Mouse (Mus musculus) embryo, embryonic 10 days (tissue): ENCODE measurements at regions not wholly inside any gene's neighbourhood (a gene's known extent, or its start where the extent isn't known, plus 50 kb on each side); places are given as distances from the start of the nearest gene placed in this dataset.

Source experiments
- DNase-seq: peaks from one replicate; pipeline ENCODE4 v3.0.0-alpha.2; 2015; ENCODE audit warnings: low spot score

DNA sequence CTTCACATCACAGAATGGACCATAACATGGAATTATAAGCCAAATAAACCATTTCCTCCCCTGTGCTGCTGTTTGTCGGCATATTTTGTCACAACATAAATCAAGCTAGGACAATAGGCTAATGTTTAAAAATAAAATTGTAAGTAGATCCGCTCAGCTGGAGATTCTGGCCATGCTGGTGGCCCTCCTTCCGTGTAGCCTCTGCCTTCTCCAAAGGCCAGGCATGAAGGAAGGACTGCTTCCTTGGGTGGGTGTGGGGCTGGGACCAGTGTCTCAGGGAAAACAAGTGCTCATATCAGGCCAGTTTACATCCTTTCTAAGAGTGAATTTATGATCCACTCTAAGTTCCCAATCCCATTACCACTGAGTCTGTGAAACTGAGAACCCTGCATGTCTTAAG, 206.3 kb upstream of the Ppp2r2d start:
- no peak for DNase-seq

DNA sequence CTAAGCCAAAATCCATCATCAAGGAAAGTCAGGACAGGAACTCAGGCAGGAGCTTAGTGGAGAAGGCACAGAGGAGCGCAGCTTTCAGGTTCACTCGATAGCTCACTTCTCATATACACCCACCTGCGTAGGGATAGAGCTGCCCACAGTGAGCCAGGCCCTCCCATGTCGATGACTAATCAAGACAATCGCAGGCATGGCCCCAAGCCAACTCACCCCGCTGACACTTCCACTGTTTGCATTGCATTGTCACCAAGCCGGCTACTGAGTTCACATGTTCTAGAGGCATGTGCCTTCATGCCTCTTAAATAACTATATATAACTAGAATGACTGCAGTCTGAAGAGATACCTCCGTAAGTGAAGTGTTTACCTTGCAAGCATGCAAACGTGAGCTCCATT, 219.8 kb upstream of the Ppp2r2d start:
- DNase-seq, result no peak

DNA sequence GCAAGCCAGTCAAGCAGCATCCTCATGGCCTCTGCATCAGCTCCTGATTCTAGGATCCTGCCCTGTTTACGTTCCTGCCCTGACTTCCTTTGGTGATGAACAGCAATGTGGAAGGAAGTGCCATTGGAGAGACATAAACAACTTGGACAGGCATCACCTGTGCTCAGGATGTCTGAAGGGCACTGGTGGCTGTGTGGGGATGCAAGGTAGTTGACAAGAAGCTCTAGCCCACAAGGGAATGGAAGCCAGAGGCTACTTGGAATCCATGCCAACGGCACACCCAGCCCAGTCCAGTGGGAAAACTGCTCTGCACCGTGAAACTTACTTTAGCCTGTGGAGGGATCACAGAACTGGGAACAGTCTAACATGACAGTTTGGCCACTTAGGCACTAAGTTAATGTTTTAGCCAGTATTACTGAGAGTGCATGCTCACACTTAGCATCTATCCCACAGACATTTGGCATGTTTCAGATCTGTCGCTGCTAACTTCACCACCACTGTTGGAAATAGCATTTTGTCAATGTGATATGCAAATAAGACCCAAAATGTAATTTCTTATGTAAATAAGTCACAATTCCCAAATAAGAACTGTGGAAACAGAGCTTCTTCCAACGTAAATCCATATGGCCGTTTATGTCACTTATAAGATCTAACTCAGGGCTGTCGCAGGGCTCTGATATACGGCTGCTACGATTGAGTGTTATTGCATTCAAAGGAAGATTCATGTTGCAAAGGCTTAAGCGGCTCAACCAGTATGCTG, 223.5 kb upstream of the Tcerg1l start:
- no peak for DNase-seq

DNA sequence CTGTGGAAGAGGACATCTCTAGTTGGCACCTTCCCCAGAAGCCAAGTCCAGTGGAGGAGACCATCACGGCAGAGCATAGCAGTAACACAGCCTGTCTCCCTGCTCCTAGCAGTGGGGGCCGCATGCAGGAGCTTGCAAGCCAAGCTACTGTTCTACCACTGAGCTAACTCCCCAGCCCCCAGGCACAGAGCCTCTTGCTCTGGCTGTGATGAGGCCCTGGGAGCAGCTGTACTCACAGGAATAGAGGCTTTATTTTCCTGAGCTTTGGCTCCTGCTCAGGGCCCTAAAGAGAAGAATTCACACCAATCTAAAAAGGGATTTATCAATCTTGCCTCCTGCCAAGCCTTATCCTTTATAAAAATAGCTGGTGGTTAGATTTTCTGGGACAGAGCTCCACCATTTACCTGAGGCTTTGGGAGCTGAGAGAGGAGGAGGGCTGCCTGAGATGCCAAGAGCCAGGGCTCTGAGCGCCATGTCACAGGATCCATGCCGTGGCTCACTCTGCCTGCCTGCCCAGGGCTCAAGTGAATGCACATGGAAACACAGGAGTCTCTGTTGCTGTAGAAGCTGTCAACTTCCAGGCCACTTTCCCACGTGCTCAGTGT, 222.7 kb upstream of the Tcerg1l start:
- no peak for DNase-seq

DNA sequence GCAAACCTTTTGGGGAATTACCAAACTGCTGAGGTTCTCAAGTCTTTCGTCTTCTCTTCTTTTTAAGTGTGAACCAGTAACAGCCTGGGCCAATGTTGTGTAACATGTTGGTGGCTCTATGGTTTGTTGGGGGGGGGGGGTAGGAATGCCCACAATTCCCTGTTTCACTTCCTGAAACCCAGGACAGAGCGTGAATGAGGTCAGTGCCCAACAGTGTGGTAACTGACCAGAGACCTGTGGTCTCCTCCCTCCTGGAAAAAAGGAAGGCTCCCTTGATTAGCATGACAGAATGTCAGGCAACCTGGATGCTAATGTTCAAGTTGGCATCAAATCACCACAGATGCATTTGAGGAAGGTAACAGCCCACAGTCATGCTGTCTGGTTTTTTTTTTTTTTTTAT, 218.9 kb upstream of the Tcerg1l start:
- no peak for DNase-seq

DNA sequence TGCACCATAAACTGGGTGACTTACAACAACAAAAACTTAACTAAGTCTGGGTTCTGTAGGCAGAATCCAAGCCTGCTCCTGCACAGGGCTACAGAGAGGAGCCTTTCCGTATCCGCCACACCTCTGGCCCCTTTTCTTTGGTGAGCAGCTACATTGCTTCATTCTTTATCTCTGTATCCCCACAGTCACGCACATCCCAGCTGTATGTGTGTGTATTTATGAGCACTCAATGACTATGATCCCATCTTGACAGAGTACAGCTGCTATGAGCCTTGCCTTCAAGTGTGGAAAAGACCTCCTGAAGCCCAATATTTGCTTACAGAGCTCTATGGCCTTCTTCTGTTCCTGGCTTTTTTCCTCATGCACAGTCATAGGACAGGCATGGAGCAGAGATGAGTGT, 212.1 kb upstream of the Tcerg1l start:
- no peak for DNase-seq

DNA sequence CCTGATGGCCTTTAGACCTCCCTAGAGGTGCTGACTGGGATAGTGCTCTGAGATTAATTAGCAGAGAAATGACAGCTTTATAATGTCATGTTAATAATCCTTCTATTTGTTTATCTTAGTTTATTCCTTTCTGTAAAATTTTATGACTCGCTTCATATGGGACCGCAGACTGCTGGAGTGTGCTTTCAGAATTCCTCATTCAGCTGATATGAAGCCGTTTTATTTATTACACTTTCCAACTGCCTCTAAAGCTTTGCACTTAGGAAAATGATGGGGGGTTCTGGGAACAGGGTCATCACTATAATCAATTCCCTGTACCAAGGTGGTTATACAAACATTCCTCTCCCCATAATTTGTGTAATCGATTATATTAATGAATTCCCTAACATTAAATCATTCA, 211.6 kb upstream of the Tcerg1l start:
- no peak for DNase-seq

DNA sequence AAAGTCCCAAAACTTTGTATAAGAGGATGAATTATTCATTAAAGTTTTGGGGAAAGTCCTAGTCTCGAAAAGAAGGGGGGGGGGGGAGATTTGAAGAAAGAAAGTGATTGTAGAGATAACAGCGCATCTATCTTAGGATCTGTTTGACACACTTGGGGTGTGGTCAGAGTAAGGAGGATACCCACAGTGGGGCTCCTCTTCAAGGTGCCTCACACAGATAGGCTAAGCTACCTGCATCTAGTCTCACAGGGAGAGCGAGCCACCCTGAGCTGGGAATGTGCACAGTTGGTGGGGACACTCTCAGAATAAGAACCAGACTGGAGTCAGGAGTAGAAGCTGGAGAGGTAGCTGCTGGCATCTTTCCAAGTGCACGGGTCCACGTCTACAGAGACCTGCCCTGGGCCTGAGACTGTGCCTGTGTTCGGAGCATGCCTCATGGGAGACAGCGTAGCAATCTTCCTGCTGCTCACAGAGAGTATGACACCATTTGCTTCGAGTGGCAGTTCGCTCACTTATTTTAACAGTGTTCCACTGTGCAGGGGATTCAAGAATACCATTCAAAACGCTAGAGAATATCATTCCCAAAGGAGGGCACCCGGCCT, 208.9 kb upstream of the Tcerg1l start:
- no peak for DNase-seq

DNA sequence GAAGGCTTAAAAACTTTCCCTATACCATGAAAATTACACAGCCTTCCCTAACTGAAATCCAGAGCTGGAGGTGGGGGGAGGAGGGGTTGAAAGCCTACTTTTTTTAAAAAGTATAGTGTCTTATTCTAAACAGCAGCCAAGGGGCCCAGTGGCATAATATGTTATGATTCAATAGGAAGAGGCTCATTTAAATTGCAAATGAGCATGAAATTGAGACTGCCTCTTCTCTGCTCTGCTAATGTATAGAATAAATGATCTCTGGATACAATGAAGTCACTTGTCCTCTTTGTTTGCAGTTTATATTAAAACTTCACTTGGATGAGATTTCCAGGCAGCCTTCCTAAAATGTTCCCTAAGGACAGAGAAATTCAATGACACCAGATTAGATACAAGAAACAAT, 208.4 kb upstream of the Tcerg1l start:
- DNase-seq, result no peak

DNA sequence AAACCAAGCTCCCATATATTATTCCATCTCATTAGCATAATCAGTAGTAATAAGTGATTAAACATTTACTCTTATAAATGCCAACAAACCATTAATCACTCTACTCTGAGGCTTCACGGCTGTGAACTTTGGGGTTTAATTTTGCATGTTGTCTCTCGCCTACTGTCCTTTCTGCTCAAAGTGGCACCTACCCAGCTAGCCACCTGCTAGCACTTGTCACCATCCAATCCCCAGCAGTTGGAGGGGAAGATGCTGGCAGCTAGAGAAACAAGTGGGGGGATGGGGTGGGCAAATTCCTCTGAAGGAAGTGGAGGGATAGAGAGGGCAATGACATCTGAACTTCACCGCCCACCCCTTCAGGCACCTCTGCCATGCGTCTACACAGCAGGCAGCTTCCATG, 204.2 kb upstream of the Tcerg1l start:
- DNase-seq, result no peak

DNA sequence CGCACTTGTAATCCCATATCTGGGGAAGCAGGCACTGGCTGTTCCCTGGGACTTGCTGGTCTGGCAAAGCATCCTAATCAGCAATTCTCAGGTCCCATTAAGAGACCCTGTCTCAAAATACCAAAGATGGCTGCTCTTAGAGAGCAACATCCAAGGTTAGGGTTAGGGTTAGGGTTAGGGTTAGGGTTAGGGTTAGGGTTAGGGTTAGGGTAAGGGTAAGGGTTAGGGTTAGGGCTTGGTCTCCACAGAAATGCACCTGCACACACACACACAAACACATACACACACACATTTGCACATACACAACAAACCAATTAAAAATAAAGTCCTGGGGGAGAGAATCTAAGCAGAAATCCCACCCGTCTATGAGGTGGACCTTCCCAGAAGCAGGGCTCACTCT, 195.8 kb upstream of the Tcerg1l start:
- DNase-seq, result no peak

DNA sequence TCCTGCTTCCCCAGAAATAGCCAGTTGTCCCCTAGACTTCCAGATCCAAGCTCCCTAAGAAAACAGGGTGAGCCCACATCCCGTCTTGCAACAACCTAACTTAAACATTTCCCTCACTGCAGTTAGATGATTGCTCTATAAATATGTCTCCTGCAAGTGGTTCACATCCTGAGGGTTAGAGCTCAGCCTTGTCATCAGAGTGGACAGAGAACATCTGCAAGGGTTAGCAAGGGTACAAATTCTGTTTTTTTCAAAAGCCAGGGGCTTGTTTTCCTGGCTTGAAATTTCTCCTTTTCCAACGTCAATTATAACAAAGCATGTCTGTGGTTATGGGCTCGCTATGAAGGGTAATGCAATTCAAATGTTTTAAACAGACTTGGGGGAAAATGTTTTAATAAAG, 169.8 kb upstream of the Tcerg1l start:
- no peak for DNase-seq

DNA sequence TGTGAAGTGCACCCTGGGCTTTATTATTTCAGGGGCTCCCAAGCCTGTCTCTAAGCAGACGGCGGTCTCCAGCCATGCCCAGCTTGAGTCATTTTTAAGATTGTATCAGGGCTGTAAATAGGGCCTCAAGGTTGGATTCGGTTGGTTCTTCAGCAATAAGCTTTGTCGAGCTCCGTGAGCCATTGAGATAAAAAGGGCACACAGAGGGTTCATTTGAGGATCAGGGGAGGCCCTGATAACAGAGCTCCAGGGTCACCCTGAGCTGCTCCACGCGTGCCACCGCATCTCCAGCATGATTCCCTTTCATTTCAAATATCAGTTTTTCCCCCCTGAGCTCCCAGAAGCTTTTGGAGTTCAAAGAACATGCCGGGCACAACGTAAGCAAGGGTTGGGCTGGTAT, 154.1 kb upstream of the Tcerg1l start:
- no peak for DNase-seq

DNA sequence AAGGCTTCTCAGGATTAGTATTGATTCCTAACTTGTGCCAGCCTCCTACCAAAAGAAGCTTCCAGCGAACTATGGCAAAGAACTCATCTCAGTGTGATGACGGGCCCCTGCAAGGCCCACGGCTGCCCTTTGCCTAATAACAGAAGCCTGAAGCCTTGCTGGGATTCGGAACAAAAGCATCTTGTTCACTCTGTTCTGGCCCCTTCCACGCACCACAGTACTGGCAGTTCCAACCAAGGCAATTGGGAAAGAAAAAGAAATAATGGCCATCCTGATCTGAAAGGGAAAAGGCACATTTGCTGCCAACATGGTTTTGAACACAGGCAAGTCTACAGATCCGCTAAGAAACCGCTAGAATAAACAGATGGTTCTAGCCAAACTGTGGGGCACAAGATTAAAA, 150.4 kb upstream of the Tcerg1l start:
- DNase-seq, result no peak

DNA sequence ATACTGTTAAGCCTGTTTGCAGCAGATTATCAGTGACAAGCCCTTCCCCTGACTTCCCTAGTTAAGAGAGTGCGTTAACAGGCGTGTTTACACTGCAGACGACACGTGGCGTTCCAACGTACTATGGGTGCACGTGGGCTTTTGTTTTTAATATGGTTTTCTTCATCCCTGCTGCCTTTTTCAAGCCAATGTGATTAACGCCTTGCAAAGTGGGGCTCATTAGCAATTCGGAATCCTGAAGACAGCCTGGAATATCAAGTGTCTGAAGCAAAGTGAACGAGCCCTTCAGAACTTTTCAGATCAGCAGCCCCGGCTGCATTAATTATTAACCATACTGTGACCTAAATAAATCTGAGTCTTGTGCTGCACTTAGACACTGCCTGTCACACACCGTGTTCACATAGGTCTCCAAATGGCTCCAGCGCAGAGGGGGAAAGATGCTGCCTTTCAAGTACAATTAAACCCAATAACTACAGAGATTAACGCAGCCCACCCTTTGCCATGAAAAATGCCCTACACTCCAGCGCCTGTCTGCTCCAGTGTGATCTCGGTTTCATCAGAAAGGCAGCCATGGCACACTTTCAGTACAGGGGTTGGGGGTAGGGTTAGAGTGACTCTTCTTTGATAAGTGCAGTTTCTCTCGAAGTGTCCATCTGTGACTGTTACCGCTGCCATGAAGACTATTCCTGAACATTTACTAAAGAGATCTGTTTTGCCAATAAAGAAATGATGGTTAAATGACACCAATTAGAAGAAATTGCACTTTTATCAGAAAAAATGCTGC, 140.7 kb upstream of the Tcerg1l start:
- DNase-seq, result no peak

DNA sequence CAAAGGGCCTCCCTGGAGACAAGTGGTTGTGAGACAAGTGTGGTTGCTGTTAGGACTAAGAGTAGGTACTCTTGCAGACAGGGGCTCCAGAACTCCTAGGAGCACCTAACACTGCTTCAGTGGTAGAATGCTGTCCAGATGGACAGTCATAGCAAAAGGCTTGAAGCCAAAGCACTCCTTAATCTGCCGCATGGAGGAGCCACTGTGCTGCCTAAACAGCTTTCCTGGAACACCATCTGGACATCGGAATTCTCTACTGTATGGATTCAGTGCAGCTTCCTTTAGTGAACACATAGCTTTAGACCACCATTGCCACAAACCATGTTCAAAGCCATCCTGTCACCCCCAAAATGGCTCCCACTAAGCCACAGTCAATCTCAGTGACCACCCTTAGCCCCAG, 128.6 kb upstream of the Tcerg1l start:
- DNase-seq, result no peak

DNA sequence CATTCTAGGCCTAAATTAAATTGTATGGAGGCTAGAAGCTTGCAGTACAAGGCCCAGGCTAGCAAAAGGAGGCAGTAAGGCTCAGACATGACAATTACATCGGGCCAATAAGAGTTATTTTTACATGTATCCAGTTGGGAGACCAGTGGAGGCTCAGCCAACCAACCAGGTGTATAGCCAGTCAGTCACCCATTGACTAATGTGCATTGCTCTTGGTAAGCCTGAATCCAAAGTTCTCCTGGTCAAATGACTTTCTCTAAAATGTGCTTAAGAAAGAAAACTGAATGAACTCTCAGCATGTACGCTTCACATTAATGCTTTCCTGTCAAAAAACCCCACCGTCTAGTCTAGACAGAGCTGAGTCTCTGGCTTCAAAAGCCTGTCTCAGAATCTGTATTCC, 127.4 kb upstream of the Tcerg1l start:
- DNase-seq, result no peak

DNA sequence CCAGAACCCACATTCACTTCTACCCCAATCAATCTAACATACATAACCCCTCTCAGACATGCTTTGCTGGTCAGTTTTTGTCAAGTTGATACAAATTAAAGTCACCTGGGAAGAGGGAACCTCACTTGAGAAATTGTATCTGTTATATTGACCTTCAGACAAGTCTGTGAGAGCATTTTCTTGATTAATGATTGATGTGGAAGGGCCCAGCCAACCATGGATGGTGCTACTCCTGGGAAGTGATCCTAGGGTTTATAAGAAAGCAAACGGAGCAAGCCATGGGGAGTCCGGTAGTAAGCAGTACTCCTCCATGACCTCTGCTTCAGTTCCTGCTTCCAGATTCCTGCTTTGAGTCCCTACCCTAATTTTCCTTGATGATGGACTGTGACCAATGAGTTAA, 116.6 kb upstream of the Tcerg1l start:
- no peak for DNase-seq

DNA sequence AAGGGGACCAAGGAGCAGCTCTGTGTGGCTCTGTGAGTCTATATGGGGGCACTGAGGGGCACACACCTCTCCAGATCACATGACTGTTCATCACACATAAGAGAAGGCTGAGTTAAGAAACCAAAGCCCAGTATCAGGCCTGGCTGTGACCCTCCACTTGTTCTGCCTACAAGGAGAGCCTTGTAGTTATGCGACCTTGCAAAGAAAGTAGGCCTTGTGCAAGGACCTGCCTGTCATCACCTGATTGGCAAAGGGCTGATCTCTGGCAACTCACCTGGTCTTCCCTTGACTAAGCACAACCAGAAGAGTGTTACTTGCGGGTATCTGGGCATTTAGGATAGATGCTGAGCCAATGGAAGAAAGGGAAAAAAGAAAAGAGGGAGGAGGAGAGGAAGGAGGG, 107.7 kb upstream of the Tcerg1l start:
- DNase-seq, result no peak

DNA sequence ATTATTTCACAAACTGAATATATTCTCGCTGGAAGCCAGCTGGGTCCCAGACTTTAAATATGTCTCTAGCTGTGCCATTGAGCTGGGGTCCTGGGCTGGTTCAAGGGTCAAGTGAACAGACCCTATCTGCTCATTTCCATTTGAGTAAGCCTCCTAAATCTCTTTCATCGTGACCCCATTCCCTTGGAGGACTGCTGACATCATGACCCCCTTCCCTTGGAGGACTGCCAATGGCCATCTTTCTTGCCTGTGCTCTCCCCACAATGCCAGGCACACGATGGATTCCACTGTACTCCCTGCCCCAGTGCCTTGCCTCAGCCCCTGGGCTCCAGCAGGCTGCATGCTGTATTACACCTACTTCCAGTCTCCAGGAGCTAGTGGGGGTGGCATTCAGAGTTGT, 106.5 kb upstream of the Tcerg1l start:
- DNase-seq, result peak; percentile 38

DNA sequence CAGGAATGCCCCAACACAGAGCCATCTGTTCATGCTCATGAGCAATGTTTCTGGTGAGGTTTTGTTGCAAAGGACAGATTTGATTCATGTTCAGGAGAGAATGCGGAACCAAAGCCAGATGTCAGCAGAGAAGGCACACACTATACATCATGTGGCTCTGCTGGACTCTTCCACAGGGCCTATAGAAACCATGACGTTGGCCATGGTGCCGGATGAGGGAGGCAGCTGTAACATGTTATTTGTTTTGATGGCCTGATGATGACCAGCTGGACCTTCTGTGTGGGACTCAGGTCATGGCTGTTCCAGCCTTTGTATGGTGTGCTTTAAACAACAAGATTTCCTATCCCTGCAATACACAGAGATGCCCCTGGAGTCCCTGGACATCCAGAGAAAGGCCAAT, 105.5 kb upstream of the Tcerg1l start:
- peak; percentile 46 for DNase-seq

DNA sequence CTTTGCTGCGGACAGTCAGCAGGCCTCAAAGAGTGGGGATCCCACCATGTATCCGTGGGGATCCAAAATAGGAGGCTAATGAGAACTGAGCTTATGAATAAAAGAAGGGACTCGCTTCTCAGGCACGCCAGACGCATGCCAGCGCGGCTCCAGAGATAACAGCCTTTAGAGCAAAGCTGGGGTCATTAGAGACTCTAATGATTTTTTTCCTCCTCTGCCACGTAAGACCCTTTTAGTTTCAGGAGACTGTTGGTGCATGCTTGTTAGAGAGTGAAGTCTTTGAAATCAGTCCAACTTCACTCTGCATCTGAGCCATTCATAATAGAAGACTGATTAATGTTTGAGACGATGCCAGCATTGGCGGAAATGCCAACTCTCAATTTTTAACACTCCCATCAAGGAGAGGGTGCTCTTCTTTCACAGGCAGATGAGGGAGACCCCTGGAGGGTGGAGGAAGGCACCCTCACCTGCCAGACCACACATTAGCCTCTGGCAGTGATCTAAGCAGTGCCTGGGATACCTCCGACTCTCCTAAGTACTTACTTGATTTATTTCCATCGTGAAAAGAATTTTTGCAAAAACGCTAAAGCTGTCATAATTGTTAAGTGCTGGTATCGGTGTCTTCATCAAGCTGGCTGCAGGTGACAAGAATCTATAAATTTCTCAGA, 104.0 kb upstream of the Tcerg1l start:
- DNase-seq, result no peak
